Mouse (Mus musculus): ENCODE measurements around the gene Hmga1b.

DNA sequence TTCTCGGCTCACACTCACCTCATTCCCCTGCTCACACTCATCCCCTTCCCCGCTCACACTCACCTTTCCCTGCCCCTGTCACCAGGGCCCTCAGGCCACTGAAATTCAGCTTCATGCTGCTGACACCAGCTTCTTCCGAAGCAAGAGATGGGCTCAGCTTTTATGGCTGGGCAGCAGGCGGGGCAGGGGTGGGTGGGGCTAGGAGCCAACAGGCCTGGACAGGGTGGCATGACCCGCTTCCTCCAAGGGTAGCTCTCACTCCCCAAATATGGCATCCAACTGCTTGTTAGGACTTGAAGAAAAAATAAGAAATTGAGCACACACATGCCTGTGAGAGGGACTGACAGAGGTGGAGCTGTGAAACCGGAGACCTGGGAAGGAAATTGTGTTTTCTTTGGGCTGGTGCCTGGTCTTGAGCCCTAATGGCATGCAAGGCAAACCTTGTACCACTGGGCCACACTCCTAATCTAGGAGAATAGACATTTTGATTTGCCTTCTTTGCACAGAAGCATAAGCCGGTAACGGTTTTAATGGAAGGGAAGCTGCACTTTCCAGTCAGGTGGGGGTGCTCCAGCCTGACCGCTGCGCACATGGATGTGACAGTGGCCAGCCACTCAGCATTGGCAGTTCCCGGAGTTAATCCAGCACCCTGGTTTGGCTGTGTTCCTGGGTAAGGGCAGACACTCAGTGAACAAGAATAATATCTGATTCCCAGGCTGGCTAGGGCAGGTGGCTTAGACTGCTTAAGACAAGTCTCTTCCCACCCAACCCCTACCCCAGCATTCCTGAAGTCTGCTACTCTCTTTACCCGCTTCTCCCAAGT is 30.5 kb upstream of the Hmga1b start, which contains the start of gene Cbr2:
- no peak for TF ChIP-seq POLR2A (IDR thresholded peaks at IDR 0.05; ENCODE audit: borderline replicate concordance, control insufficient read depth, low read depth, low read length)
- no peak for TF ChIP-seq CTCF (IDR thresholded peaks at IDR 0.05; ENCODE audit: control insufficient read depth, insufficient read depth, low read length)
